Mouse (Mus musculus): ENCODE measurements around the gene Fez2.

GRCm38 (mm10) chr17:78326381-78326780, 91.6 kb downstream of the Fez2 start:
- no peak for TF ChIP-seq POLR2A (IDR thresholded peaks at IDR 0.05; ENCODE audit: extremely low read depth, insufficient read depth, low read length)
- TF ChIP-seq CTCF (IDR thresholded peaks at IDR 0.05; ENCODE audit: low read depth, low read length): no peak

Measured in liver, adult 2 months (tissue).